Mouse (Mus musculus) heart, embryonic 16.5 days (tissue): ENCODE measurements around the gene Dgki. TPM values are rescaled to one million over a fixed set of nuclear protein-coding genes. Genes with fewer than 3 reads are reported as not detected.

Experiments used
- ATAC-seq: fragments of 200-750 bp; cut with Nextera tagmentation; replicated peaks from 2 replicates; pipeline ENCODE4 v1.8.0; 2017; ENCODE audit warnings: moderate number of reproducible peaks; ENCODE audit not compliant: insufficient read depth, low FRiP score; ENCODE audit errors: extremely low read depth
- H3K27ac ChIP-seq: fragments of 300-500 bp; sonication (generic); 2 replicates; pipeline ENCODE4 v1.5.1; 2014; ENCODE audit warnings: mild to moderate bottlenecking, low read length, control low read depth, moderate library complexity
- H3K27me3 ChIP-seq: fragments of 300-500 bp; sonication (generic); 2 replicates; pipeline ENCODE4 v1.6.1; 2014; ENCODE audit warnings: low read length, mixed read lengths; ENCODE audit not compliant: control insufficient read depth, insufficient read depth
- H3K36me3 ChIP-seq: fragments of 300-500 bp; sonication (generic); 2 replicates; pipeline ENCODE4 v1.6.1; 2014; ENCODE audit not compliant: control insufficient read depth, insufficient read depth
- H3K4me1 ChIP-seq: fragments of 300-500 bp; sonication (generic); 2 replicates; pipeline ENCODE4 v1.6.1; 2014; ENCODE audit warnings: low read length, mixed read lengths; ENCODE audit not compliant: control insufficient read depth, insufficient read depth
- H3K4me2 ChIP-seq: fragments of 300-500 bp; sonication (generic); 2 replicates; pipeline ENCODE4 v1.6.1; 2014; ENCODE audit warnings: low read depth, mild to moderate bottlenecking, control low read depth, low read length
- H3K4me3 ChIP-seq: fragments of 300-500 bp; sonication (generic); 2 replicates; pipeline ENCODE4 v1.5.1; 2014; ENCODE audit warnings: mild to moderate bottlenecking, control low read depth, low read length
- H3K9ac ChIP-seq: fragments of 300-500 bp; sonication (generic); 2 replicates; pipeline ENCODE4 v1.6.1; 2014; ENCODE audit warnings: low read length, control low read depth
- H3K9me3 ChIP-seq: fragments of 300-500 bp; sonication (generic); replicated peaks from 2 replicates; pipeline ENCODE4 v1.6.1; 2016; ENCODE audit warnings: low read length; ENCODE audit not compliant: control insufficient read depth
- WGBS: fragments of 180-500 bp; shearing (Covaris S2); extraction: QIAGEN DNeasy Blood & Tissue Kit; methylation state at CpG from one replicate; pipeline ENCODE4 v1.1.7; 2014; 5-methylcytosine and 5-hydroxymethylcytosine counted together
- polyA plus RNA-seq: library from polyadenylated mRNA; unstranded; fragments of >200 nt; fragmentation: Nextera tagmentation; extraction: Ambion mirVana; gene quantifications from 2 replicates; pipeline ENCODE4 v1.2.1, GENCODE M21; 2015

The Dgki gene
- polyA plus RNA-seq, 1 experiment from 2014 or later: 0.47 TPM

GRCm38 (mm10) chr6:37328671-37329070 is 28.7 kb upstream of the Dgki start:
- no peak overlapping the region for H3K9ac ChIP-seq
- 52% methylated on average over 7 of the region's 7 CpGs for WGBS
- no peak overlapping the region for H3K4me2 ChIP-seq
- H3K9me3 ChIP-seq: no peaks in the 10 kb centered on the region
- H3K4me1 ChIP-seq: peaks cover 44% of the 10 kb centered on the region
- no peaks in the 10 kb centered on the region for H3K27me3 ChIP-seq
- no peak overlapping the region for H3K4me3 ChIP-seq
- no peak for ATAC-seq
- H3K36me3 ChIP-seq: peaks cover 21% of the 10 kb centered on the region
- peak overlapping the region; percentile 62 for H3K27ac ChIP-seq

GRCm38 (mm10) chr6:37327519-37327918 is 27.5 kb upstream of the Dgki start:
- H3K27ac ChIP-seq: peak overlapping the region; percentile 46
- WGBS: 59% methylated on average over 6 of the region's 6 CpGs

GRCm38 (mm10) chr6:37326603-37326955 is 26.6 kb upstream of the Dgki start:
- Histone ChIP-seq H3K27ac (peak overlapping the region; percentile 38; the same call in 1 of the 2 replicates), H3K36me3 (peaks cover 6% of the 10 kb centered on the region; the same call in 1 of the 2 replicates), H3K4me1 (peaks cover 36% of the 10 kb centered on the region), H3K4me3 (no peak overlapping the region), H3K27me3 (no peaks in the 10 kb centered on the region), H3K9me3 (no peaks in the 10 kb centered on the region), H3K4me2 (no peak overlapping the region), H3K9ac (no peak overlapping the region)
- 26% methylated on average over 8 of the region's 8 CpGs for WGBS
- no peak for ATAC-seq

More at GRCm38 (mm10) chr6:37327519-37327918, 27.5 kb upstream of the Dgki start:
- H3K27me3 ChIP-seq: no peaks in the 10 kb centered on the region
- no peaks in the 10 kb centered on the region for H3K9me3 ChIP-seq
- peaks cover 14% of the 10 kb centered on the region; the same call in 1 of the 2 replicates for H3K36me3 ChIP-seq
- peaks cover 44% of the 10 kb centered on the region for H3K4me1 ChIP-seq
- no peak overlapping the region for H3K9ac ChIP-seq
- no peak overlapping the region for H3K4me3 ChIP-seq
- ATAC-seq: no peak
- no peak overlapping the region for H3K4me2 ChIP-seq

GRCm38 (mm10) chr6:37325906-37326602 is 26.1 kb upstream of the Dgki start:
- 90% methylated on average over 9 of the region's 9 CpGs for WGBS
- Histone ChIP-seq H3K9me3 (no peaks in the 10 kb centered on the region), H3K4me1 (peaks cover 31% of the 10 kb centered on the region), H3K4me3 (no peak overlapping the region), H3K36me3 (0 out of 2 replicates have a peak, but pooled peaks cover under 1% of the 10 kb centered on the region), H3K27ac (peak overlapping the region; percentile 38; the same call in 1 of the 2 replicates), H3K4me2 (no peak overlapping the region), H3K9ac (no peak overlapping the region), H3K27me3 (no peaks in the 10 kb centered on the region)
- no peak for ATAC-seq

GRCm38 (mm10) chr6:37325076-37325475 is 25.1 kb upstream of the Dgki start:
- 70% methylated on average over 3 of the region's 3 CpGs for WGBS
- Histone ChIP-seq H3K4me3 (no peak overlapping the region), H3K27ac (no peak overlapping the region), H3K4me2 (no peak overlapping the region), H3K36me3 (no peaks in the 10 kb centered on the region), H3K9ac (no peak overlapping the region), H3K9me3 (no peaks in the 10 kb centered on the region), H3K27me3 (no peaks in the 10 kb centered on the region), H3K4me1 (peaks cover 23% of the 10 kb centered on the region)
- no peak for ATAC-seq

- H3K9ac ChIP-seq: no peak overlapping the region
- no peak overlapping the region for H3K27ac ChIP-seq
- H3K27me3 ChIP-seq: no peaks in the 10 kb centered on the region
- peaks cover 7% of the 10 kb centered on the region for H3K4me1 ChIP-seq
- no peak overlapping the region for H3K4me3 ChIP-seq
- no peak for ATAC-seq
- H3K9me3 ChIP-seq: no peaks in the 10 kb centered on the region
- no peaks in the 10 kb centered on the region for H3K36me3 ChIP-seq
- 90% methylated on average over 7 of the region's 7 CpGs for WGBS
- no peak overlapping the region for H3K4me2 ChIP-seq
Observed at GRCm38 (mm10) chr6:37322641-37323040, 22.7 kb upstream of the Dgki start.

GRCm38 (mm10) chr6:37322088-37322487 is 22.1 kb upstream of the Dgki start:
- ATAC-seq: no peak
- Histone ChIP-seq H3K36me3 (no peaks in the 10 kb centered on the region), H3K9me3 (no peaks in the 10 kb centered on the region), H3K4me1 (peaks cover 7% of the 10 kb centered on the region), H3K9ac (no peak overlapping the region), H3K4me3 (no peak overlapping the region), H3K4me2 (no peak overlapping the region), H3K27me3 (no peaks in the 10 kb centered on the region), H3K27ac (no peak overlapping the region)
- 85% methylated on average over 9 of the region's 9 CpGs for WGBS

- Histone ChIP-seq H3K4me1 (no peaks in the 10 kb centered on the region), H3K27me3 (no peaks in the 10 kb centered on the region), H3K9ac (no peak overlapping the region), H3K4me2 (no peak overlapping the region), H3K27ac (no peak overlapping the region), H3K9me3 (no peaks in the 10 kb centered on the region), H3K36me3 (no peaks in the 10 kb centered on the region), H3K4me3 (no peak overlapping the region)
- 60% methylated on average over 5 of the region's 5 CpGs for WGBS
- no peak for ATAC-seq
Observed at GRCm38 (mm10) chr6:37317904-37318303, 17.9 kb upstream of the Dgki start.

GRCm38 (mm10) chr6:37315440-37315839 is 15.5 kb upstream of the Dgki start:
- Histone ChIP-seq H3K4me2 (no peak overlapping the region), H3K27ac (no peak overlapping the region), H3K9me3 (no peaks in the 10 kb centered on the region), H3K27me3 (no peaks in the 10 kb centered on the region), H3K36me3 (no peaks in the 10 kb centered on the region), H3K4me3 (no peak overlapping the region), H3K9ac (no peak overlapping the region), H3K4me1 (no peaks in the 10 kb centered on the region)
- no peak for ATAC-seq
